ENCODE assay signal across 17 mouse cellular contexts in the genomic region with DNA sequence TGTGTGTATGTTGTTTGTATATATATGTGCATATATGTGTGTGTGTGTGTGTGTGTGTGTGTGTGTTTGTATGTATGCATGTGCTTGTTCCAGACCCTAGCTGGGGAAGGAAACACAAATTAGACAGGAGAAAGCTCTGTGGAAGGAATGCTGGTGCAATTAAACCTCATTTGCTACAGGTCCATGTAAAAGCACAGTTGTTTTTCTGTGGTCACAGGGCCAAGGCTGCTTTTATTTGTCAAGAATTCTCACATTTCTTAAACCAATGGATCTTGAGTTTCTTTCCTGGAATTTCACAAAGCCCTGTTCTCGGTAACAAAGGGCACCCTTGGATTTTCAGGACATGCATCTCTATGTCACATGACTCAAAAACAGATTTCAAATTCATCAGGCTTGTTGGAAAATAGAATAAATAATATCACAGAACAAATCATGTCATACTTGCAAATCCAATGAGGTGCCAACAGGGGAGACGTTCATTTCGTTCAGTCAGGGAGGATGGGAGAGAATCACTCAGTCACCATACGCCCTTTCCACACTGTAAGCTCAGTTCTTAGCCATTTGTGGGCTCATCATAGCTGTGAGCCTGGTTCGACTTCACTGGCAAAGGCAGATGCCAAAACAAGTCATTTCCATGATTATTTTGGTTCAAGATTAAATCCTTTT.
A peak's percentile ranks its signal among the peaks of the same experiment; 100 is the strongest.
DNase-seq lines count a peak whose midpoint lies in the region; ATAC-seq and TF ChIP-seq lines count a peak whose summit lies in the region.
"Had no signal": no experiment of that assay in that cellular context is flagged by ENCODE, and none has a peak within 500 bp of the region (broad histone marks: within the 10 kb centered on the region; RNA-seq: fewer than 3 reads in every experiment).

No protein-coding gene starts in this region.

- peaks cover 14% of the 10 kb centered on the region for H3K4me1 ChIP-seq in forebrain, postnatal 0 days (ENCODE audit: insufficient read depth)
- peaks cover 32% of the 10 kb centered on the region for H3K4me1 ChIP-seq in limb, embryonic 13.5 days
- H3K4me1 ChIP-seq: megakaryocyte, embryonic 14.5 days; stomach, embryonic 15.5 days had no signal

- H3K4me2 ChIP-seq in forebrain, postnatal 0 days (ENCODE audit: low read depth): no peak overlapping the region
- no peak overlapping the region for H3K4me2 ChIP-seq in limb, embryonic 13.5 days (replicated peaks)
- H3K4me2 ChIP-seq: limb, embryonic 15.5 days; lung, embryonic 14.5 days; stomach, embryonic 15.5 days had no signal

- peak; percentile 76; the same call in 1 of the 2 replicates for ATAC-seq in forebrain, postnatal 0 days
- ATAC-seq in limb, embryonic 13.5 days (ENCODE audit: low FRiP score, low read depth): no peak

- H3K27ac ChIP-seq in forebrain, postnatal 0 days (ENCODE audit: low read depth, low read length): peak overlapping the region; percentile 70
- peak overlapping the region; percentile 23; the same call in 1 of the 2 replicates for H3K27ac ChIP-seq in limb, embryonic 13.5 days
- H3K27ac ChIP-seq: limb, embryonic 15.5 days; stomach, embryonic 15.5 days had no signal

- H3K36me3 ChIP-seq in forebrain, postnatal 0 days (ENCODE audit: insufficient read depth): no peaks in the 10 kb centered on the region
- H3K36me3 ChIP-seq in limb, embryonic 13.5 days: no peaks in the 10 kb centered on the region
- H3K36me3 ChIP-seq: limb, embryonic 15.5 days; stomach, embryonic 15.5 days had no signal

- TF ChIP-seq CTCF in forebrain, postnatal 0 days (IDR thresholded peaks at IDR 0.05; ENCODE audit: low read depth): no peak

- no peak overlapping the region for H3K4me3 ChIP-seq in forebrain, postnatal 0 days (ENCODE audit: low read depth, low read length)
- H3K4me3 ChIP-seq in limb, embryonic 13.5 days: no peak overlapping the region
- H3K4me3 ChIP-seq: limb, embryonic 15.5 days; megakaryocyte, embryonic 14.5 days; stomach, embryonic 15.5 days had no signal

- no peaks in the 10 kb centered on the region for H3K27me3 ChIP-seq in forebrain, postnatal 0 days (ENCODE audit: insufficient read depth, low read length)
- H3K27me3 ChIP-seq in limb, embryonic 13.5 days: no peaks in the 10 kb centered on the region
- H3K27me3 ChIP-seq: limb, embryonic 15.5 days; megakaryocyte, embryonic 14.5 days; stomach, embryonic 15.5 days had no signal

- H3K9ac ChIP-seq in forebrain, postnatal 0 days: no peak overlapping the region
- no peak overlapping the region for H3K9ac ChIP-seq in limb, embryonic 13.5 days
- H3K9ac ChIP-seq: limb, embryonic 15.5 days; lung, embryonic 14.5 days; stomach, embryonic 15.5 days had no signal

- DNase-seq in retina, postnatal 1 day: peak; percentile 20
- DNase-seq in retina, embryonic 14.5 days (ENCODE audit: low spot score): no peak
- peak; percentile 52 for DNase-seq in forebrain, postnatal 0 days
- no peak for DNase-seq in cerebellum, adult 11 months
- DNase-seq in urinary bladder, postnatal 10 days (ENCODE audit: low spot score): no peak
- DNase-seq in adrenal gland, postnatal 25 days: no peak
- DNase-seq in adrenal gland, postnatal 36 days: no peak
- DNase-seq: cerebellum, adult 2 months; heart, postnatal 36 days; kidney, adult 18-20 months; lung, embryonic 14.5 days; right cerebral cortex, postnatal 4 days; thymus, postnatal 36 days had no signal

- WGBS in forebrain, postnatal 0 days: 15% methylated on average over 5 of the region's 5 CpGs
- WGBS in limb, embryonic 13.5 days: 36% methylated on average over 5 of the region's 5 CpGs

- H3K9me3 ChIP-seq in forebrain, postnatal 0 days (ENCODE audit: low read length): no peaks in the 10 kb centered on the region
- no peaks in the 10 kb centered on the region for H3K9me3 ChIP-seq in limb, embryonic 13.5 days
- H3K9me3 ChIP-seq: limb, embryonic 15.5 days; stomach, embryonic 15.5 days had no signal

Comparison
In these comparisons a context has a peak if more than half of its experiments do, and no peak if none do; other contexts are left out.
1. DNase-seq: peak in retina, postnatal 1 day (single experiment) and forebrain, postnatal 0 days (single experiment); none in retina, embryonic 14.5 days (single experiment), cerebellum, adult 11 months (single experiment), urinary bladder, postnatal 10 days (single experiment), adrenal gland, postnatal 25 days (single experiment) and adrenal gland, postnatal 36 days (0 of 2).